Mouse (Mus musculus) embryonic facial prominence, embryonic 12.5 days (tissue): ENCODE results near the gene Cdkn2a. TPM values are rescaled to one million over a fixed set of nuclear protein-coding genes. Genes with fewer than 3 reads are reported as not detected.

Experiments used
- ATAC-seq: fragments of 200-750 bp; cut with Nextera tagmentation; 2 replicates; pipeline ENCODE4 v1.8.0; 2017; ENCODE audit not compliant: insufficient number of reproducible peaks, insufficient read depth, low FRiP score, low TSS enrichment
- H3K27ac ChIP-seq: fragments of 300-500 bp; sonication (generic); 2 replicates; pipeline ENCODE4 v1.5.1; 2016; ENCODE audit warnings: mild to moderate bottlenecking
- H3K27me3 ChIP-seq: fragments of 300-500 bp; sonication (generic); 2 replicates; pipeline ENCODE4 v1.6.1; 2016; ENCODE audit warnings: mild to moderate bottlenecking, moderate library complexity
- H3K36me3 ChIP-seq: fragments of 300-500 bp; sonication (generic); 2 replicates; pipeline ENCODE4 v1.6.1; 2016; ENCODE audit warnings: mild to moderate bottlenecking
- H3K4me1 ChIP-seq: fragments of 300-500 bp; sonication (generic); 2 replicates; pipeline ENCODE4 v1.6.1; 2016
- H3K4me2 ChIP-seq: fragments of 300-500 bp; sonication (generic); replicated peaks from 2 replicates; pipeline ENCODE4 v1.6.1; 2016; ENCODE audit warnings: mild to moderate bottlenecking, moderate library complexity
- H3K4me3 ChIP-seq: fragments of 300-500 bp; sonication (generic); 2 replicates; pipeline ENCODE4 v1.5.1; 2016; ENCODE audit warnings: mild to moderate bottlenecking
- H3K9ac ChIP-seq: fragments of 300-500 bp; sonication (generic); 2 replicates; pipeline ENCODE4 v1.6.1; 2016; ENCODE audit warnings: mild to moderate bottlenecking, moderate library complexity
- H3K9me3 ChIP-seq: fragments of 300-500 bp; sonication (generic); 2 replicates; pipeline ENCODE4 v1.6.1; 2016; ENCODE audit warnings: mild to moderate bottlenecking, moderate library complexity
- WGBS: fragments of 180-500 bp; shearing (Covaris S2); methylation state at CpG from one replicate; pipeline ENCODE4 v1.1.7; 2016; 5-methylcytosine and 5-hydroxymethylcytosine counted together
- polyA plus RNA-seq: library from polyadenylated mRNA; unstranded; fragments of >200 nt; fragmentation: Nextera tagmentation; extraction: Ambion mirVana; gene quantifications from 2 replicates; pipeline ENCODE4 v1.2.1, GENCODE M21; 2016

The Cdkn2a gene
- polyA plus RNA-seq, 1 experiment from 2014 or later: not detected

- Histone ChIP-seq H3K9me3 (no peaks in the 10 kb centered on the region), H3K4me2 (no peak overlapping the region), H3K27me3 (peaks cover 87% of the 10 kb centered on the region), H3K4me1 (no peaks in the 10 kb centered on the region), H3K9ac (no peak overlapping the region), H3K36me3 (no peaks in the 10 kb centered on the region), H3K4me3 (no peak overlapping the region), H3K27ac (no peak overlapping the region)
- 3% methylated on average over 24 of the region's 25 CpGs for WGBS
- no peak for ATAC-seq
Measured at GRCm38 (mm10) chr4:89275811-89276584, 18.5 kb downstream of the Cdkn2a start.

GRCm38 (mm10) chr4:89274829-89275548 is 19.5 kb downstream of the Cdkn2a start:
- H3K9ac ChIP-seq: no peak overlapping the region
- H3K27ac ChIP-seq: no peak overlapping the region
- peaks cover 91% of the 10 kb centered on the region for H3K27me3 ChIP-seq
- no peak overlapping the region for H3K4me2 ChIP-seq
- under 1% methylated on average over 24 of the region's 24 CpGs for WGBS
- H3K4me1 ChIP-seq: no peaks in the 10 kb centered on the region
- H3K9me3 ChIP-seq: no peaks in the 10 kb centered on the region
- no peak overlapping the region for H3K4me3 ChIP-seq
- ATAC-seq: no peak
- H3K36me3 ChIP-seq: no peaks in the 10 kb centered on the region

GRCm38 (mm10) chr4:89274006-89274405 is 20.4 kb downstream of the Cdkn2a start:
- Histone ChIP-seq H3K27me3 (peaks cover 81% of the 10 kb centered on the region), H3K4me3 (no peak overlapping the region), H3K9me3 (no peaks in the 10 kb centered on the region), H3K36me3 (no peaks in the 10 kb centered on the region), H3K27ac (no peak overlapping the region), H3K4me2 (no peak overlapping the region), H3K4me1 (no peaks in the 10 kb centered on the region), H3K9ac (no peak overlapping the region)
- WGBS: 2% methylated on average over 14 of the region's 14 CpGs
- no peak for ATAC-seq

GRCm38 (mm10) chr4:89273585-89273984 is 20.9 kb downstream of the Cdkn2a start:
- no peaks in the 10 kb centered on the region for H3K36me3 ChIP-seq
- H3K27me3 ChIP-seq: peaks cover 77% of the 10 kb centered on the region
- no peak overlapping the region for H3K4me3 ChIP-seq
- no peak overlapping the region for H3K9ac ChIP-seq
- under 1% methylated on average over 9 of the region's 9 CpGs for WGBS
- H3K27ac ChIP-seq: no peak overlapping the region
- no peak overlapping the region for H3K4me2 ChIP-seq
- H3K9me3 ChIP-seq: no peaks in the 10 kb centered on the region
- no peaks in the 10 kb centered on the region for H3K4me1 ChIP-seq
- no peak for ATAC-seq

GRCm38 (mm10) chr4:89272961-89273540 is 21.4 kb downstream of the Cdkn2a start:
- H3K36me3 ChIP-seq: no peaks in the 10 kb centered on the region
- H3K9me3 ChIP-seq: no peaks in the 10 kb centered on the region
- H3K4me1 ChIP-seq: no peaks in the 10 kb centered on the region
- H3K27ac ChIP-seq: no peak overlapping the region
- peaks cover 73% of the 10 kb centered on the region for H3K27me3 ChIP-seq
- ATAC-seq: no peak
- no peak overlapping the region for H3K4me3 ChIP-seq
- WGBS: 2% methylated on average over 19 of the region's 20 CpGs
- H3K9ac ChIP-seq: no peak overlapping the region
- no peak overlapping the region for H3K4me2 ChIP-seq

GRCm38 (mm10) chr4:89272101-89272718 is 22.2 kb downstream of the Cdkn2a start:
- ATAC-seq: no peak
- Histone ChIP-seq H3K27me3 (peaks cover 66% of the 10 kb centered on the region), H3K4me1 (no peaks in the 10 kb centered on the region), H3K36me3 (no peaks in the 10 kb centered on the region), H3K4me3 (no peak overlapping the region), H3K27ac (no peak overlapping the region), H3K9me3 (no peaks in the 10 kb centered on the region), H3K4me2 (no peak overlapping the region), H3K9ac (no peak overlapping the region)
- 3% methylated on average over 18 of the region's 18 CpGs for WGBS

- Histone ChIP-seq H3K4me3 (no peak overlapping the region), H3K4me1 (no peaks in the 10 kb centered on the region), H3K9ac (no peak overlapping the region), H3K27ac (no peak overlapping the region), H3K36me3 (no peaks in the 10 kb centered on the region), H3K27me3 (no peaks in the 10 kb centered on the region), H3K4me2 (no peak overlapping the region), H3K9me3 (no peaks in the 10 kb centered on the region)
- 76% methylated on average over 1 of the region's 1 CpGs for WGBS
- no peak for ATAC-seq
Measured at GRCm38 (mm10) chr4:89257768-89258167, 36.7 kb downstream of the Cdkn2a start.

GRCm38 (mm10) chr4:89234446-89234845 is 60.0 kb downstream of the Cdkn2a start:
- Histone ChIP-seq H3K27ac (no peak overlapping the region), H3K9me3 (no peaks in the 10 kb centered on the region), H3K4me1 (no peaks in the 10 kb centered on the region), H3K4me2 (no peak overlapping the region), H3K4me3 (no peak overlapping the region), H3K27me3 (no peaks in the 10 kb centered on the region), H3K36me3 (no peaks in the 10 kb centered on the region), H3K9ac (no peak overlapping the region)
- 90% methylated on average over 8 of the region's 8 CpGs for WGBS
- no peak for ATAC-seq

Other genes starting within 250 kb of the Cdkn2a start
- gene Mtap, start 157.5 kb downstream of the Cdkn2a start, polyA plus RNA-seq: 92.3 and 96.7 TPM in 2 replicates
- gene Cdkn2b, start 16.4 kb upstream of the Cdkn2a start, polyA plus RNA-seq: 1.7 and 2.0 TPM in 2 replicates